Mouse (Mus musculus) layer of hippocampus, adult 9-11 months (tissue): ENCODE data around the gene Ctsr.
"Not testable (repeated sequence)": the region's sequence is repeated elsewhere in the genome, so short reads cannot be mapped to it uniquely, and the experiment has no call there.

Experiments used
- DNase-seq: peaks from one replicate; pipeline ENCODE4 v3.0.0; 2022

Gene Ctsr

GRCm38 (mm10) chr13:61164156-61164555, at the start of gene Ctsr:
Ctsr (minus strand) TSS chr13:61164256.
- no peak for DNase-seq

DNA sequence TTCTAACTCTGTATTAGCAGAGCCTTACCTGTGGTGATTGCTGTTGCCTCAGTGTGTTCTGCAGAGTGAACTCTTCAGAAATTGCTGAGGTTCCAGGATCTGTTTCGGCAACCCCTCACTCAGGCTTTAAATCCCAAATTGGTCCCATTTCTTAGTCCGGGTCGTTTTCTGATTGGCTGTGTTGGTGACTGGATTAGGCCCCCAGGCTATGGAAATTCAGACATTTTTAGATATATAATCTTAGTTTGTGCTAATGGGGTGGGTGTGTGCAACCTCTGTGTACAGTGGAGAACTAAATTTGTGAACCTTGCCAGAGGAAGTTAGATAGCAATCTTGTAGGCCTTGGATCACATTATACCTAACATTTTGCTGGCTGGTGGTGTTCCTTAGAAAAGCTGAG, 39.3 kb upstream of the Ctsr start, which contains the start of gene Cts6:
Cts6 (minus strand) TSS at position 101 of the 400 bp plus-strand sequence.
- no peak for DNase-seq

- not testable (repeated sequence) for DNase-seq
Measured at GRCm38 (mm10) chr13:61185151-61185933, 21.3 kb upstream of the Ctsr start.

DNA sequence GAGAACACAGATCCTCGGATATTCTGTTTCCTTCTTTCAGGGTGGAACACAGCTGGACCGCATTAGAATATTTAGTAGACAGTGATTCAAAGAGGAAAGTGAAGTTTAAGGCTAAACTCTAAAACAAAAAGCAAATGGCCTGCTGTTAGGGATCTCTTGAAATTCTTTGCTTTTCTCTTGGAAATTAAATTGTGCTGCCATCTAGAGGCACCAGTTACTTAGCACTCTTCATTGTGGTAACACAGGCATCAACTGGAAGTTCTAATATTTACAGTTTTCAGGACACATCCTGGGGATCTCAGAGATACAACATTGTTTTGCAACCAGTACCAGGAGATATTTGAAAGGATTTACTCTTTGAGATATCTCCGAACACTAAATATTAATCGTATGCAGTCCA, 566 bp upstream of the Ctsr start:
- no peak for DNase-seq
